Comparison of ENCODE assay signal across 9 mouse cellular contexts in the genomic region with DNA sequence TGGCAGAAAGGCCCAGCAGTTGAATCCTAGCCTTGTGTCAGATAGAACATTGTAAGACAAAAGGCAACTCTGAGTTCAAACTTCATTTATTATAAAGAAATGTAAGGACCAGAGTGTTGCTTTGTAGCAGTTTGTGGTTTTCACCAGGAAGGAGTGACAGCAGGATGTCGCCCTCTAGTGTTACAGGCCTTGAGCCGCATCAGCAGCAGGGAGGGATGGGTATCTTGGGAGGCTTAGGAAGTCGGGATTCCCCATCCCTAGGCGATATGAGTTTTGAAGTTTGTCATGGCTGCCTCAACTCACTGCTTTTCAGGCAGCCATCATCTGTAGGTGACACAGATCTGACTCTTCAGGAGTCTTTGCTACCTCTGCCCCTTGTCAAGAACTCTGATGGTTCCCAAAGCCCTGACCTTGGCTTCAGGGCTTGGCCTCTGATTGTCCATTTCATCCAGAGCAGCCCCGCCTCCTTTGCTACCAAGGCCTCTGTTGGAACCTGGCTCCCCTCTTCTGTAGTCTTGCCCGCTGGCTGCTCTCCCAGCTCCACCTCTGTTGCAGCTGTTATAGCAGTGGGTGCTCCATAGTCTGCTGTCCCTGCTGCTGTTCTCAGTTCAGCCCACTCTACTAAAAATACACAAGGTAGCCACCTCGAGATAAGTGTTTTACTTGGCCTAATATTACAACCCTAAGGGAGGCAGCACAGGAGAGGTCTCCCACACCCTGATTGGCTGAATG. TPM values are rescaled to one million over a fixed set of nuclear protein-coding genes. Genes with fewer than 3 reads are reported as not detected.
DNase-seq lines count a peak whose midpoint lies in the region; ATAC-seq and TF ChIP-seq lines count a peak whose summit lies in the region.
"Had no signal": no experiment of that assay in that cellular context is flagged by ENCODE, and none has a peak within 500 bp of the region (broad histone marks: within the 10 kb centered on the region; RNA-seq: fewer than 3 reads in every experiment).

No protein-coding gene starts in this region.

- ATAC-seq in forebrain, postnatal 0 days = no peak
- ATAC-seq in forebrain, embryonic 15.5 days (replicated peaks) = no peak

- no peak overlapping the region for H3K4me2 ChIP-seq in forebrain, postnatal 0 days (ENCODE audit: low read depth)
- no peak overlapping the region for H3K4me2 ChIP-seq in forebrain, embryonic 15.5 days (replicated peaks)

- no peak overlapping the region for H3K9ac ChIP-seq in forebrain, postnatal 0 days
- H3K9ac ChIP-seq in forebrain, embryonic 15.5 days (replicated peaks) = no peak overlapping the region

- H3K27me3 ChIP-seq in forebrain, postnatal 0 days (ENCODE audit: insufficient read depth, low read length) = no peaks in the 10 kb centered on the region
- H3K27me3 ChIP-seq in forebrain, embryonic 15.5 days = no peaks in the 10 kb centered on the region

- H3K4me1 ChIP-seq in forebrain, postnatal 0 days (ENCODE audit: insufficient read depth) = no peaks in the 10 kb centered on the region
- no peaks in the 10 kb centered on the region for H3K4me1 ChIP-seq in forebrain, embryonic 15.5 days

- DNase-seq in forebrain, postnatal 0 days = peak; percentile 31
- peak; percentile 55 to 64 for DNase-seq in right cerebral cortex, adult 2 months (ENCODE audit: low spot score in 2 of 2)
- no peak for DNase-seq in right cerebral cortex, postnatal 25 days
- peak; percentile 24 for DNase-seq in gastrocnemius, postnatal 14 days
- DNase-seq in layer of hippocampus, postnatal 36 days = peak; percentile 27 to 50
- DNase-seq in retina, embryonic 14.5 days (ENCODE audit: low spot score) = peak; percentile 67
- DNase-seq in spleen, postnatal 4 days (ENCODE audit: low spot score in 2 of 2) = no peak

- 40% methylated on average over 7 of the region's 7 CpGs for WGBS in forebrain, postnatal 0 days
- WGBS in forebrain, embryonic 15.5 days = 36% methylated on average over 7 of the region's 7 CpGs

- H3K27ac ChIP-seq in forebrain, postnatal 0 days (ENCODE audit: low read depth, low read length) = no peak overlapping the region
- no peak overlapping the region for H3K27ac ChIP-seq in forebrain, embryonic 15.5 days (replicated peaks)

- intact Hi-C loops in gastrocnemius, postnatal 14 days (cut with DNase I; ENCODE audit: low total_unique reads) = no loop called here

- peak; percentile 73 for TF ChIP-seq CTCF in forebrain, postnatal 0 days (IDR thresholded peaks at IDR 0.05; ENCODE audit: low read depth)

- H3K9me3 ChIP-seq in forebrain, postnatal 0 days (ENCODE audit: low read length) = no peaks in the 10 kb centered on the region
- no peaks in the 10 kb centered on the region for H3K9me3 ChIP-seq in forebrain, embryonic 15.5 days

- no peak overlapping the region for H3K4me3 ChIP-seq in forebrain, postnatal 0 days (ENCODE audit: low read depth, low read length)
- no peak overlapping the region for H3K4me3 ChIP-seq in forebrain, embryonic 15.5 days

- H3K36me3 ChIP-seq in forebrain, postnatal 0 days (ENCODE audit: insufficient read depth) = peaks cover 24% of the 10 kb centered on the region
- no peaks in the 10 kb centered on the region for H3K36me3 ChIP-seq in forebrain, embryonic 15.5 days

RNA-seq across cellular contexts. Expression of gene Txnrd3, which starts 16.1 kb away (rescaled TPM):
- total RNA-seq in forebrain, postnatal 0 days (2014; rRNA removed) = 21.2 and 24.2 TPM in 2 replicates
- 20.1 and 21.4 TPM in 2 replicates for polyA plus RNA-seq in forebrain, postnatal 0 days (2015; fragmentation: Nextera tagmentation; extraction: Ambion mirVana)
- polyA plus RNA-seq in forebrain, embryonic 15.5 days (2015; fragmentation: Nextera tagmentation; extraction: Ambion mirVana) = 11.7 and 12.1 TPM in 2 replicates
- 1 to 10 TPM; 7.2 to 8.5 TPM for total RNA-seq in gastrocnemius, postnatal 14 days (2021)
- 1 to 10 TPM; 3.3 to 3.6 TPM for total RNA-seq in layer of hippocampus, postnatal 36 days (2021)

RNA-seq across cellular contexts. Expression of gene Vmn1r40, which starts 47.5 kb away (rescaled TPM):
- total RNA-seq in forebrain, postnatal 0 days (2014; rRNA removed) = not detected in 2 replicates
- polyA plus RNA-seq in forebrain, postnatal 0 days (2015; fragmentation: Nextera tagmentation; extraction: Ambion mirVana) = not detected in 2 replicates
- not detected in 2 replicates for polyA plus RNA-seq in forebrain, embryonic 15.5 days (2015; fragmentation: Nextera tagmentation; extraction: Ambion mirVana)
- total RNA-seq in gastrocnemius, postnatal 14 days (2021) = not detected
- total RNA-seq in layer of hippocampus, postnatal 36 days (2021) = not detected
- polyA plus RNA-seq: gonadal fat pad, adult 2 months had no signal

Comparison
In these comparisons a context has a peak if more than half of its experiments do, and no peak if none do; other contexts are left out.
1. DNase-seq: peak in forebrain, postnatal 0 days (single experiment), right cerebral cortex, adult 2 months (2 of 2), gastrocnemius, postnatal 14 days (single experiment), layer of hippocampus, postnatal 36 days (2 of 2) and retina, embryonic 14.5 days (single experiment); none in right cerebral cortex, postnatal 25 days (single experiment) and spleen, postnatal 4 days (0 of 2).